Mouse (Mus musculus): Measurements from ENCODE around the gene Lgals4. TPM values are rescaled to one million over a fixed set of nuclear protein-coding genes. Genes with fewer than 3 reads are reported as not detected.

The Lgals4 gene
- 9.9 and 12.8 TPM in 2 replicates for polyA plus RNA-seq (2015; fragmentation: Nextera tagmentation; extraction: Ambion mirVana)

GRCm38 (mm10) chr7:28833723-28834347 is at the start of gene Lgals4:
Gene Lgals4 (plus strand): TSS chr7:28833854.

GRCm38 (mm10) chr7:28788307-28789195 is 45.1 kb upstream of the Lgals4 start, which contains the start of gene Rinl:
Gene Rinl (plus strand): TSS chr7:28788969.

GRCm38 (mm10) chr7:28808221-28808941 is 25.3 kb upstream of the Lgals4 start, which contains the start of gene Hnrnpl:
Gene Hnrnpl (plus strand): TSS chr7:28808541.

GRCm38 (mm10) chr7:28824941-28825685 is 8.5 kb upstream of the Lgals4 start, which contains the start of gene Ech1:
Gene Ech1 (plus strand): TSS chr7:28825217.

GRCm38 (mm10) chr7:28863540-28863939 is 29.9 kb downstream of the Lgals4 start, which contains the start of gene Lgals7:
Gene Lgals7 (plus strand): TSS chr7:28863853.

GRCm38 (mm10) chr7:28881199-28881598 is 47.5 kb downstream of the Lgals4 start, which contains the start of gene Capn12:
Gene Capn12 (plus strand): TSS chr7:28881422.

Other genes starting within 250 kb of the Lgals4 start
- 6.6 and 8.0 TPM in 2 replicates for gene Samd4b, start 235.7 kb upstream of the Lgals4 start, polyA plus RNA-seq (2015; fragmentation: Nextera tagmentation; extraction: Ambion mirVana)
- gene Pak4, start 235.7 kb upstream of the Lgals4 start, polyA plus RNA-seq (2015; fragmentation: Nextera tagmentation; extraction: Ambion mirVana): 8.8 and 9.8 TPM in 2 replicates
- not detected in 2 replicates for gene Acp7, start 202.5 kb upstream of the Lgals4 start, polyA plus RNA-seq (2015; fragmentation: Nextera tagmentation; extraction: Ambion mirVana)
- 0.30 and 1.4 TPM in 2 replicates for gene Fbxo27, start 141.0 kb upstream of the Lgals4 start, polyA plus RNA-seq (2015; fragmentation: Nextera tagmentation; extraction: Ambion mirVana)
- 3.4 and 4.0 TPM in 2 replicates for gene Fbxo17, start 117.0 kb upstream of the Lgals4 start, polyA plus RNA-seq (2015; fragmentation: Nextera tagmentation; extraction: Ambion mirVana)
- 95.7 and 96.0 TPM in 2 replicates for gene Mrps12, start 92.0 kb upstream of the Lgals4 start, polyA plus RNA-seq (2015; fragmentation: Nextera tagmentation; extraction: Ambion mirVana)
- gene Sars2, start 91.9 kb upstream of the Lgals4 start, polyA plus RNA-seq (2015; fragmentation: Nextera tagmentation; extraction: Ambion mirVana): 12.4 and 13.7 TPM in 2 replicates
- gene Ccer2, start 77.7 kb upstream of the Lgals4 start, polyA plus RNA-seq (2015; fragmentation: Nextera tagmentation; extraction: Ambion mirVana): not detected in 2 replicates
- gene Sirt2, start 67.1 kb upstream of the Lgals4 start, polyA plus RNA-seq (2015; fragmentation: Nextera tagmentation; extraction: Ambion mirVana): 32.7 and 34.8 TPM in 2 replicates
- 29.1 and 31.6 TPM in 2 replicates for gene Nfkbib, start 66.3 kb upstream of the Lgals4 start, polyA plus RNA-seq (2015; fragmentation: Nextera tagmentation; extraction: Ambion mirVana)
- 21.2 and 30.9 TPM in 2 replicates for gene Rinl, start 44.9 kb upstream of the Lgals4 start, polyA plus RNA-seq (2015; fragmentation: Nextera tagmentation; extraction: Ambion mirVana)
- gene Hnrnpl, start 25.3 kb upstream of the Lgals4 start, polyA plus RNA-seq (2015; fragmentation: Nextera tagmentation; extraction: Ambion mirVana): 185 and 205 TPM in 2 replicates
- gene Ech1, start 8.6 kb upstream of the Lgals4 start, polyA plus RNA-seq (2015; fragmentation: Nextera tagmentation; extraction: Ambion mirVana): 119 and 141 TPM in 2 replicates
- gene Lgals7, start 30.0 kb downstream of the Lgals4 start, polyA plus RNA-seq (2015; fragmentation: Nextera tagmentation; extraction: Ambion mirVana): 4.4 and 4.8 TPM in 2 replicates
- gene Capn12, start 47.6 kb downstream of the Lgals4 start, polyA plus RNA-seq (2015; fragmentation: Nextera tagmentation; extraction: Ambion mirVana): 0.26 and 0.55 TPM in 2 replicates
- 114 and 117 TPM in 2 replicates for gene Actn4, start 128.5 kb downstream of the Lgals4 start, polyA plus RNA-seq (2015; fragmentation: Nextera tagmentation; extraction: Ambion mirVana)
- gene Eif3k, start 148.0 kb downstream of the Lgals4 start, polyA plus RNA-seq (2015; fragmentation: Nextera tagmentation; extraction: Ambion mirVana): 346 and 382 TPM in 2 replicates
- 50.9 and 57.2 TPM in 2 replicates for gene Map4k1, start 148.2 kb downstream of the Lgals4 start, polyA plus RNA-seq (2015; fragmentation: Nextera tagmentation; extraction: Ambion mirVana)

Measured in spleen, postnatal 0 days (tissue).